Mouse (Mus musculus) MEL (cell line): Measurements from ENCODE around the gene Ntn1. TPM values are rescaled to one million over a fixed set of nuclear protein-coding genes. Genes with fewer than 3 reads are reported as not detected.
A peak's percentile ranks its signal among the peaks of the same experiment; 100 is the strongest.

Source experiments
- DNase-seq: peaks from one replicate; pipeline ENCODE4 v3.0.0; 2011; ENCODE audit warnings: low read depth, low spot score
- H3K27ac ChIP-seq: 2 replicates; pipeline ENCODE4 v1.5.1; 2012; ENCODE audit warnings: low read depth, mild to moderate bottlenecking, control low read depth, low read length, moderate library complexity; ENCODE audit not compliant: control insufficient read depth
- H3K27me3 ChIP-seq, 2 experiments: fragments of 150-350 bp in 1 of 2; sonication (generic) in 1 of 2; 2 replicates each; pipeline ENCODE4 v1.6.1; 2012; ENCODE audit warnings: low read length in 2 of 2, mild to moderate bottlenecking in 2 of 2, improper control_type of control experiment in 1 of 2, moderate library complexity in 1 of 2; ENCODE audit not compliant: insufficient read depth in 2 of 2, control insufficient read depth in 1 of 2
- H3K36me3 ChIP-seq, 2 experiments: 2 replicates each; pipeline ENCODE4 v1.6.1; 2012 to 2014; ENCODE audit warnings: low read length in 2 of 2, improper control_type of control experiment in 1 of 2, inconsistent platforms in 1 of 2, mild to moderate bottlenecking in 1 of 2; ENCODE audit not compliant: insufficient read depth in 2 of 2, control insufficient read depth in 1 of 2
- H3K4me1 ChIP-seq, 2 experiments: fragments of 150-350 bp in 1 of 2; sonication (generic) in 1 of 2; 2 replicates each; pipeline ENCODE4 v1.6.1; 2012; ENCODE audit warnings: low read length in 2 of 2, improper control_type of control experiment in 1 of 2, mild to moderate bottlenecking in 1 of 2; ENCODE audit not compliant: insufficient read depth in 2 of 2, control insufficient read depth in 1 of 2
- H3K4me3 ChIP-seq, 2 experiments: fragments of 150-350 bp in 1 of 2; sonication (generic) in 1 of 2; 2 replicates each; pipeline ENCODE4 v1.5.1; 2012; ENCODE audit warnings: low read depth in 2 of 2, low read length in 2 of 2, mild to moderate bottlenecking in 2 of 2, moderate library complexity in 2 of 2, control low read depth in 1 of 2, improper control_type of control experiment in 1 of 2; ENCODE audit not compliant: control insufficient read depth in 1 of 2, insufficient read depth in 1 of 2
- H3K79me2 ChIP-seq: 2 replicates; pipeline ENCODE4 v1.6.1; 2012; ENCODE audit warnings: mild to moderate bottlenecking, low read length, moderate library complexity; ENCODE audit not compliant: control insufficient read depth, poor library complexity, insufficient read depth
- H3K9ac ChIP-seq: 2 replicates; pipeline ENCODE4 v1.6.1; 2012; ENCODE audit warnings: low read depth, mild to moderate bottlenecking, control low read depth, low read length, moderate library complexity; ENCODE audit not compliant: control insufficient read depth, poor library complexity, severe bottlenecking
- H3K9me3 ChIP-seq: fragments of 150-350 bp; sonication (generic); replicated peaks from 2 replicates; pipeline ENCODE4 v1.6.1; 2012; ENCODE audit warnings: mild to moderate bottlenecking, low read length, improper control_type of control experiment, moderate library complexity; ENCODE audit not compliant: insufficient read depth
- CHD1 ChIP-seq: IDR thresholded peaks from 2 replicates; pipeline ENCODE4 v1.6.1; 2012; ENCODE audit warnings: low read depth, mild to moderate bottlenecking, inconsistent platforms, low read length, improper control_type of control experiment
- CTCF ChIP-seq, 3 experiments: IDR thresholded peaks in 2 of 3; conservative IDR thresholded peaks in 1 of 3; 2 replicates each; pipeline ENCODE4 v1.5.1; 2011 to 2012; ENCODE audit warnings: low read length in 3 of 3, low read depth in 2 of 3, mild to moderate bottlenecking in 2 of 3, improper control_type of control experiment in 1 of 3, inconsistent platforms in 1 of 3, mixed read lengths in 1 of 3, moderate library complexity in 1 of 3; ENCODE audit not compliant: control insufficient read depth in 1 of 3, insufficient read depth in 1 of 3, poor library complexity in 1 of 3, severe bottlenecking in 1 of 3
- EP300 ChIP-seq, 2 experiments: IDR thresholded peaks; 2 replicates each; pipeline ENCODE4 v1.6.1; 2011; ENCODE audit warnings: improper control_type of control experiment in 2 of 2, low read length in 2 of 2, low read depth in 1 of 2, mild to moderate bottlenecking in 1 of 2
- GABPA ChIP-seq: IDR thresholded peaks from 2 replicates; pipeline ENCODE4 v1.6.1; 2012; ENCODE audit warnings: low read depth, mild to moderate bottlenecking, inconsistent platforms, low read length, improper control_type of control experiment, moderate library complexity
- HCFC1 ChIP-seq: IDR thresholded peaks from 2 replicates; pipeline ENCODE4 v1.6.1; 2012; ENCODE audit warnings: low read depth, mild to moderate bottlenecking, inconsistent platforms, low read length, improper control_type of control experiment, moderate library complexity
- KAT2A ChIP-seq: conservative IDR thresholded peaks from 2 replicates; pipeline ENCODE4 v1.6.1; 2012; ENCODE audit warnings: low read depth, low read length, improper control_type of control experiment, inconsistent platforms
- MAFK ChIP-seq: IDR thresholded peaks from 2 replicates; pipeline ENCODE4 v1.6.1; 2011; ENCODE audit warnings: low read depth, mild to moderate bottlenecking, low read length, improper control_type of control experiment, borderline replicate concordance
- MAX ChIP-seq: IDR thresholded peaks from 2 replicates; pipeline ENCODE4 v1.6.1; 2011; ENCODE audit warnings: low read length, improper control_type of control experiment
- MAZ ChIP-seq: IDR thresholded peaks from 2 replicates; pipeline ENCODE4 v1.6.1; 2012; ENCODE audit warnings: low read depth, mild to moderate bottlenecking, inconsistent platforms, low read length, improper control_type of control experiment
- NELFE ChIP-seq: IDR thresholded peaks from 2 replicates; pipeline ENCODE4 v1.6.1; 2011; ENCODE audit warnings: low read depth, low read length, improper control_type of control experiment
- NRF1 ChIP-seq: IDR thresholded peaks from 2 replicates; pipeline ENCODE4 v1.6.1; 2014; ENCODE audit warnings: low read depth, mild to moderate bottlenecking, inconsistent platforms, low read length, improper control_type of control experiment, moderate library complexity; ENCODE audit not compliant: poor library complexity, insufficient read depth, severe bottlenecking
- POLR2AphosphoS5 ChIP-seq: IDR thresholded peaks from 2 replicates; pipeline ENCODE4 v1.6.1; 2012; ENCODE audit warnings: low read depth, borderline replicate concordance, mild to moderate bottlenecking, inconsistent platforms, low read length, moderate library complexity, mixed read lengths
- TCF12 ChIP-seq: IDR thresholded peaks from 2 replicates; pipeline ENCODE4 v1.6.1; 2014; ENCODE audit warnings: low read depth, mild to moderate bottlenecking, inconsistent platforms, low read length, improper control_type of control experiment, moderate library complexity
- USF2 ChIP-seq, 2 experiments: IDR thresholded peaks; 2 replicates each; pipeline ENCODE4 v1.6.1; 2011 to 2012; ENCODE audit warnings: improper control_type of control experiment in 2 of 2, low read length in 2 of 2, borderline replicate concordance in 1 of 2, inconsistent platforms in 1 of 2, low read depth in 1 of 2, mild to moderate bottlenecking in 1 of 2; ENCODE audit not compliant: insufficient read depth in 1 of 2
- ZMIZ1 ChIP-seq: IDR thresholded peaks from 2 replicates; pipeline ENCODE4 v1.6.1; 2012; ENCODE audit warnings: low read depth, mild to moderate bottlenecking, inconsistent platforms, low read length, improper control_type of control experiment, moderate library complexity
- polyA plus RNA-seq, 2 experiments: library from polyadenylated mRNA; stranded (reverse) in 1 of 2; unstranded in 1 of 2; fragments of >175 nt in 1 of 2; fragments of >200 nt in 1 of 2; gene quantifications; 2 replicates each; pipeline versions ENCODE4 v1.2.1 to v1.2.4; 2012; ENCODE audit warnings: low replicate concordance in 2 of 2, low read depth in 1 of 2; ENCODE audit not compliant: insufficient read length in 2 of 2, insufficient read depth in 1 of 2, missing spikeins in 1 of 2
- total RNA-seq: library from RNA; depleted of rRNA; stranded (reverse); fragments of 300-350 nt; gene quantifications from 2 replicates; pipeline ENCODE4 v1.2.3, GENCODE M21; 2012

The Ntn1 gene
- total and polyA plus RNA-seq, 3 experiments, result not detected

DNA sequence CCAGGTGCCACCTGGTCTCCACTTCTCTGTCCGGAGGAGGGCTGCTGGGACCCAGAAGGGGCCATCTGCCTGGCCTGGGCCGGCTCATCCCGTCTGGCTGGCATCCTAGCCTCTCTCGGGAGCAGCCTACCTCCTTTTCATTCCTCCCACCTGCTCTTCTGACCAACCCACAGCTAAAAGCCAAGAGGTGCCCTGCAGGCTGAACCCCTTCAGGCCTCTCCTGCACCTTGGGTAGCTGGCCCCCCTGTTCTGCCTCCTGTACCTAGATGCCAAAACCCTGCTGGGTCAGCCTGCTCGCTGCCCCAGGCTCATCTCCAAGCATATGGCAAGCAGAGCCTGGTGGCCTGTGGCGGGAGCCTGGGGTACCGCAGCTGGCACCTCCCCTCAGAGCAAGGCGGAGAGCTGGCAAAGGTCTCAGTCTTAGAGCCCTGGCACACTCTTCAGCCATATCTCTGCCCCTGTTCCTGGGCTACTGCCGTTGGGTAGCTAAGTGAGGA, 167.1 kb downstream of the Ntn1 start:
- DNase-seq, result no peak
- Histone ChIP-seq H3K9me3 (no peaks in the 10 kb centered on the region), H3K79me2 (no peaks in the 10 kb centered on the region), H3K9ac (no peak overlapping the region), H3K27me3 (no peaks in the 10 kb centered on the region), H3K4me3 (no peak overlapping the region), H3K36me3 (no peaks in the 10 kb centered on the region), H3K27ac (no peak overlapping the region), H3K4me1 (no peaks in the 10 kb centered on the region)
- no peak for TF ChIP-seq MAX
- TF ChIP-seq GABPA, result no peak
- no peak for TF ChIP-seq TCF12
- TF ChIP-seq MAZ, result no peak
- no peak for TF ChIP-seq POLR2AphosphoS5
- no peak for TF ChIP-seq NELFE
- TF ChIP-seq ZMIZ1, result no peak
- TF ChIP-seq NRF1, result no peak
- no peak for TF ChIP-seq EP300 (IDR thresholded peaks at IDR 0.05; ENCODE audit: low read depth in 1 of 2, low read length in 2 of 2)
- no peak for TF ChIP-seq KAT2A
- TF ChIP-seq MAFK, result no peak
- no peak for TF ChIP-seq USF2 (IDR thresholded peaks at IDR 0.05; ENCODE audit: borderline replicate concordance in 1 of 2, insufficient read depth in 1 of 2, low read depth in 1 of 2, low read length in 2 of 2)

DNA sequence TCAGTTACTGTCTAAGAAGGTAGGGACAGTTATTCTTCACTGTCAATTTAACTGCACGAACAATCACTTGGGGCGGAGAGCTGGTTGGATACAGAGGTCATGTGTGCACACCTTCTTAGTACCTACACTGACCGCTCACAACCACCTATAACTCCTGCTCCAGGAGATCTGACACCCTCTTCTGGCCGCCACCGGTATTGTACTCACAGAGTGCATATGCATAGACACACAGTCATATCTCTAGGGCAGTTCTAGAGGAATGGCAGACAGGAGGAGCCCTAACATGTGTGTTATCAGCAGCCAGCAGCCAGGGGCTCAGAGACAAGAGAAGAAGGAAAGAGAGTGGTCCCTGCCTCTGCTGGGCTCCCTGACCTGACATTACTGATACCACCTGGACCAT, 169.1 kb downstream of the Ntn1 start:
- peak; percentile 14 for DNase-seq
- Histone ChIP-seq H3K27me3 (no peaks in the 10 kb centered on the region), H3K4me3 (no peak overlapping the region), H3K27ac (no peak overlapping the region), H3K9ac (no peak overlapping the region), H3K36me3 (no peaks in the 10 kb centered on the region), H3K79me2 (no peaks in the 10 kb centered on the region), H3K4me1 (no peaks in the 10 kb centered on the region), H3K9me3 (no peaks in the 10 kb centered on the region)
- no peak for TF ChIP-seq CHD1
- no peak for TF ChIP-seq HCFC1
- 0 out of 6 replicates have a peak, but pooled peaks of 2 of the 3 experiments have one; percentile 6 to 8 for TF ChIP-seq CTCF (IDR thresholded peaks at IDR 0.05 in 2 of 3, conservative IDR thresholded peaks at IDR 0.05 in 1 of 3; ENCODE audit: control insufficient read depth in 1 of 3, insufficient read depth in 1 of 3, low read depth in 2 of 3, low read length in 3 of 3, poor library complexity in 1 of 3, severe bottlenecking in 1 of 3)
